Mouse (Mus musculus) right cerebral cortex, postnatal 36 days (tissue): ENCODE data around the gene Drd2.

Source experiments
- DNase-seq, 2 experiments: peaks; one replicate each; pipeline ENCODE4 v3.0.0; 2022; ENCODE audit warnings: low spot score in 2 of 2, mixed read lengths in 1 of 2

The Drd2 gene

GRCm38 (mm10) chr9:49452396-49452795, 112.0 kb downstream of the Drd2 start:
- DNase-seq: no peak

DNA sequence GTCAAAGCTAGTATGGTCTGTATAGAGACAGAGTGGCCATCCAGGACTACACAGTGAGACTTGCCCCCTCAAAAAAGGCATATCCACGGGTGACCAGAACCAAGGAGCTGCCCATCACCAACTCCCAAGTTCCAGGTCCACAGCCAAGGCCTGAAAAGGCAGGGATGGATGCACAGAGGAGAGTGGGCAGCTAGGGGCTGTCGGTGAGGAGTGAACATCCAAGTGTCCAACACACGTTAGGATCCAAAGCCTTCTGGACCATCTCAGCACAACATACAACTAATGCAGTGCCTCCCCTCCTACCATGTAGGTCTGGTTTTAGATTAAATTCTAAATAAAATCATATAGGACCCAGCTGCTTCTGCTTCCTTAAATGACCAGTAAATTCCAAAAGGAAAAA, 115.7 kb downstream of the Drd2 start:
- DNase-seq: no peak
